Mouse (Mus musculus) T-helper 2 cell (primary cell): ENCODE results near the gene Adarb1.

Experiments used
- in situ Hi-C: fragments of 300-600 bp; cut with MboI, MseI; formaldehyde crosslinking; loops from one replicate; pipeline ENCODE4 v1.15.1; 2025; ENCODE audit warnings: high pct_unique_total_duplicates

Adarb1 gene

GRCm38 (mm10) chr10:77321001-77321400, 97.1 kb downstream of the Adarb1 start:
- in situ Hi-C loops, result no loop called here

GRCm38 (mm10) chr10:77315682-77316081, 102.4 kb downstream of the Adarb1 start:
- in situ Hi-C loops, result no loop called here

GRCm38 (mm10) chr10:77314711-77315266, 103.3 kb downstream of the Adarb1 start:
- in situ Hi-C loops, result no loop called here

- in situ Hi-C loops, result no loop called here
Observed at GRCm38 (mm10) chr10:77308978-77309377, 109.1 kb downstream of the Adarb1 start.

GRCm38 (mm10) chr10:77305766-77306165, 112.3 kb downstream of the Adarb1 start:
- in situ Hi-C loops, result no loop called here

GRCm38 (mm10) chr10:77304840-77305533, 113.1 kb downstream of the Adarb1 start:
- in situ Hi-C loops, result no loop called here

GRCm38 (mm10) chr10:77304362-77304761, 113.7 kb downstream of the Adarb1 start:
- in situ Hi-C loops, result no loop called here

- in situ Hi-C loops, result no loop called here
Observed at GRCm38 (mm10) chr10:77300934-77301297, 117.2 kb downstream of the Adarb1 start.

GRCm38 (mm10) chr10:77300237-77300933, 117.7 kb downstream of the Adarb1 start:
- in situ Hi-C loops, result no loop called here

GRCm38 (mm10) chr10:77299194-77299593, 118.9 kb downstream of the Adarb1 start:
- in situ Hi-C loops, result no loop called here

- in situ Hi-C loops, result no loop called here
Observed at GRCm38 (mm10) chr10:77298621-77299020, 119.4 kb downstream of the Adarb1 start.

GRCm38 (mm10) chr10:77294691-77295090, 123.4 kb downstream of the Adarb1 start:
- in situ Hi-C loops, result no loop called here

GRCm38 (mm10) chr10:77290624-77291366, 127.3 kb downstream of the Adarb1 start:
- in situ Hi-C loops, result no loop called here

- in situ Hi-C loops, result loop anchor here (5.0 kb wide), 1 partner anchor 68 kb away; no protein-coding TSS in a partner anchor
Observed at GRCm38 (mm10) chr10:77289559-77289958, 128.5 kb downstream of the Adarb1 start.

GRCm38 (mm10) chr10:77288639-77289195, 129.4 kb downstream of the Adarb1 start:
- in situ Hi-C loops, result loop anchor here (5.0 kb wide), 1 partner anchor 69 kb away; no protein-coding TSS in a partner anchor

- in situ Hi-C loops, result loop anchor here (5.0 kb wide), 1 partner anchor 70 kb away; no protein-coding TSS in a partner anchor
Observed at GRCm38 (mm10) chr10:77287626-77288025, 130.4 kb downstream of the Adarb1 start.

GRCm38 (mm10) chr10:77284832-77285231, 133.2 kb downstream of the Adarb1 start:
- in situ Hi-C loops, result loop anchor here (5.0 kb wide), 2 partner anchors 72 to 227 kb away; no protein-coding TSS in a partner anchor

GRCm38 (mm10) chr10:77282822-77283221, 135.2 kb downstream of the Adarb1 start:
- in situ Hi-C loops, result loop anchor here (5.0 kb wide), 1 partner anchor 229 kb away; no protein-coding TSS in a partner anchor

- in situ Hi-C loops, result loop anchor here (5.0 kb wide), 1 partner anchor 230 kb away; no protein-coding TSS in a partner anchor
Observed at GRCm38 (mm10) chr10:77282085-77282484, 136.0 kb downstream of the Adarb1 start.

- in situ Hi-C loops, result no loop called here
Observed at GRCm38 (mm10) chr10:77273798-77274197, 144.3 kb downstream of the Adarb1 start.

- in situ Hi-C loops, result no loop called here
Observed at GRCm38 (mm10) chr10:77272980-77273730, 144.9 kb downstream of the Adarb1 start.
